Mouse (Mus musculus) embryonic facial prominence, embryonic 12.5 days (tissue): ENCODE results near the gene Grip1. TPM values are rescaled to one million over a fixed set of nuclear protein-coding genes. Genes with fewer than 3 reads are reported as not detected.

ENCODE experiments used
- ATAC-seq: fragments of 200-750 bp; cut with Nextera tagmentation; 2 replicates; pipeline ENCODE4 v1.8.0; 2017; ENCODE audit not compliant: insufficient number of reproducible peaks, insufficient read depth, low FRiP score, low TSS enrichment
- H3K27ac ChIP-seq: fragments of 300-500 bp; sonication (generic); 2 replicates; pipeline ENCODE4 v1.5.1; 2016; ENCODE audit warnings: mild to moderate bottlenecking
- H3K27me3 ChIP-seq: fragments of 300-500 bp; sonication (generic); 2 replicates; pipeline ENCODE4 v1.6.1; 2016; ENCODE audit warnings: mild to moderate bottlenecking, moderate library complexity
- H3K36me3 ChIP-seq: fragments of 300-500 bp; sonication (generic); 2 replicates; pipeline ENCODE4 v1.6.1; 2016; ENCODE audit warnings: mild to moderate bottlenecking
- H3K4me1 ChIP-seq: fragments of 300-500 bp; sonication (generic); 2 replicates; pipeline ENCODE4 v1.6.1; 2016
- H3K4me2 ChIP-seq: fragments of 300-500 bp; sonication (generic); replicated peaks from 2 replicates; pipeline ENCODE4 v1.6.1; 2016; ENCODE audit warnings: mild to moderate bottlenecking, moderate library complexity
- H3K4me3 ChIP-seq: fragments of 300-500 bp; sonication (generic); 2 replicates; pipeline ENCODE4 v1.5.1; 2016; ENCODE audit warnings: mild to moderate bottlenecking
- H3K9ac ChIP-seq: fragments of 300-500 bp; sonication (generic); 2 replicates; pipeline ENCODE4 v1.6.1; 2016; ENCODE audit warnings: mild to moderate bottlenecking, moderate library complexity
- H3K9me3 ChIP-seq: fragments of 300-500 bp; sonication (generic); 2 replicates; pipeline ENCODE4 v1.6.1; 2016; ENCODE audit warnings: mild to moderate bottlenecking, moderate library complexity
- WGBS: fragments of 180-500 bp; shearing (Covaris S2); methylation state at CpG from one replicate; pipeline ENCODE4 v1.1.7; 2016; 5-methylcytosine and 5-hydroxymethylcytosine counted together
- polyA plus RNA-seq: library from polyadenylated mRNA; unstranded; fragments of >200 nt; fragmentation: Nextera tagmentation; extraction: Ambion mirVana; gene quantifications from 2 replicates; pipeline ENCODE4 v1.2.1, GENCODE M21; 2016

The Grip1 gene
- polyA plus RNA-seq, 1 experiment from 2014 or later = 5.8 TPM

GRCm38 (mm10) chr10:119779657-119780056 is 326.0 kb downstream of the Grip1 start:
- no peak overlapping the region for H3K4me2 ChIP-seq
- H3K36me3 ChIP-seq = no peaks in the 10 kb centered on the region
- ATAC-seq = no peak
- H3K9ac ChIP-seq = no peak overlapping the region
- no peak overlapping the region for H3K27ac ChIP-seq
- no peaks in the 10 kb centered on the region for H3K9me3 ChIP-seq
- no peak overlapping the region for H3K4me3 ChIP-seq
- no peaks in the 10 kb centered on the region for H3K27me3 ChIP-seq
- 86% methylated on average over 1 of the region's 1 CpGs for WGBS
- H3K4me1 ChIP-seq = no peaks in the 10 kb centered on the region

- no peak for ATAC-seq
- Histone ChIP-seq H3K9ac (no peak overlapping the region), H3K36me3 (no peaks in the 10 kb centered on the region), H3K4me2 (no peak overlapping the region), H3K4me1 (no peaks in the 10 kb centered on the region), H3K4me3 (no peak overlapping the region), H3K27ac (no peak overlapping the region), H3K9me3 (no peaks in the 10 kb centered on the region), H3K27me3 (no peaks in the 10 kb centered on the region)
- WGBS = 70% methylated on average over 1 of the region's 1 CpGs
Measured at GRCm38 (mm10) chr10:119790507-119790906, 336.9 kb downstream of the Grip1 start.

- Histone ChIP-seq H3K27me3 (no peaks in the 10 kb centered on the region), H3K4me1 (no peaks in the 10 kb centered on the region; the same call in 1 of the 2 replicates), H3K9ac (no peak overlapping the region), H3K27ac (no peak overlapping the region), H3K9me3 (no peaks in the 10 kb centered on the region), H3K4me3 (no peak overlapping the region), H3K36me3 (no peaks in the 10 kb centered on the region), H3K4me2 (no peak overlapping the region)
- no peak for ATAC-seq
- WGBS = 67% methylated on average over 6 of the region's 6 CpGs
Measured at GRCm38 (mm10) chr10:119802421-119802820, 348.8 kb downstream of the Grip1 start.

GRCm38 (mm10) chr10:119803633-119804422 is 350.2 kb downstream of the Grip1 start:
- no peaks in the 10 kb centered on the region for H3K27me3 ChIP-seq
- H3K4me3 ChIP-seq = no peak overlapping the region
- WGBS = 61% methylated on average over 13 of the region's 13 CpGs
- no peak overlapping the region for H3K9ac ChIP-seq
- no peak overlapping the region for H3K27ac ChIP-seq
- no peaks in the 10 kb centered on the region for H3K9me3 ChIP-seq
- H3K36me3 ChIP-seq = no peaks in the 10 kb centered on the region
- ATAC-seq = no peak; the same call in 1 of the 2 replicates
- H3K4me1 ChIP-seq = no peaks in the 10 kb centered on the region; the same call in 1 of the 2 replicates
- no peak overlapping the region for H3K4me2 ChIP-seq

- no peak; the same call in 1 of the 2 replicates for ATAC-seq
- 81% methylated on average over 9 of the region's 9 CpGs for WGBS
- Histone ChIP-seq H3K9ac (no peak overlapping the region), H3K27me3 (no peaks in the 10 kb centered on the region), H3K27ac (no peak overlapping the region), H3K9me3 (no peaks in the 10 kb centered on the region), H3K36me3 (no peaks in the 10 kb centered on the region), H3K4me2 (no peak overlapping the region), H3K4me1 (no peaks in the 10 kb centered on the region; the same call in 1 of the 2 replicates), H3K4me3 (no peak overlapping the region)
Measured at GRCm38 (mm10) chr10:119804423-119804814, 350.8 kb downstream of the Grip1 start.

GRCm38 (mm10) chr10:119805082-119805481 is 351.5 kb downstream of the Grip1 start:
- WGBS = 89% methylated on average over 7 of the region's 7 CpGs

GRCm38 (mm10) chr10:119806151-119806550 is 352.5 kb downstream of the Grip1 start:
- WGBS = 53% methylated on average over 8 of the region's 8 CpGs
- H3K27me3 ChIP-seq = no peaks in the 10 kb centered on the region
- ATAC-seq = no peak
- no peak overlapping the region for H3K4me2 ChIP-seq
- H3K9ac ChIP-seq = no peak overlapping the region
- no peaks in the 10 kb centered on the region for H3K36me3 ChIP-seq
- no peaks in the 10 kb centered on the region for H3K9me3 ChIP-seq
- no peaks in the 10 kb centered on the region; the same call in 1 of the 2 replicates for H3K4me1 ChIP-seq
- no peak overlapping the region for H3K27ac ChIP-seq
- H3K4me3 ChIP-seq = no peak overlapping the region

More at GRCm38 (mm10) chr10:119805082-119805481, 351.5 kb downstream of the Grip1 start:
- H3K36me3 ChIP-seq = no peaks in the 10 kb centered on the region
- H3K9ac ChIP-seq = no peak overlapping the region
- H3K4me2 ChIP-seq = no peak overlapping the region
- H3K27ac ChIP-seq = no peak overlapping the region
- H3K27me3 ChIP-seq = no peaks in the 10 kb centered on the region
- no peak overlapping the region for H3K4me3 ChIP-seq
- H3K4me1 ChIP-seq = no peaks in the 10 kb centered on the region; the same call in 1 of the 2 replicates
- H3K9me3 ChIP-seq = no peaks in the 10 kb centered on the region
- no peak for ATAC-seq

GRCm38 (mm10) chr10:119808384-119808783 is 354.8 kb downstream of the Grip1 start:
- ATAC-seq = no peak
- H3K9ac ChIP-seq = no peak overlapping the region
- 89% methylated on average over 5 of the region's 5 CpGs for WGBS

GRCm38 (mm10) chr10:119814087-119814486 is 360.5 kb downstream of the Grip1 start:
- no peaks in the 10 kb centered on the region for H3K4me1 ChIP-seq
- H3K4me3 ChIP-seq = no peak overlapping the region
- H3K36me3 ChIP-seq = no peaks in the 10 kb centered on the region
- 87% methylated on average over 4 of the region's 4 CpGs for WGBS
- no peak overlapping the region for H3K9ac ChIP-seq
- no peak overlapping the region for H3K4me2 ChIP-seq
- H3K27ac ChIP-seq = no peak overlapping the region
- H3K27me3 ChIP-seq = no peaks in the 10 kb centered on the region
- no peaks in the 10 kb centered on the region for H3K9me3 ChIP-seq
- ATAC-seq = no peak

More at GRCm38 (mm10) chr10:119808384-119808783, 354.8 kb downstream of the Grip1 start:
- no peak overlapping the region for H3K4me3 ChIP-seq
- no peaks in the 10 kb centered on the region for H3K9me3 ChIP-seq
- no peak overlapping the region for H3K27ac ChIP-seq
- H3K4me1 ChIP-seq = no peaks in the 10 kb centered on the region; the same call in 1 of the 2 replicates
- H3K27me3 ChIP-seq = no peaks in the 10 kb centered on the region
- no peak overlapping the region for H3K4me2 ChIP-seq
- no peaks in the 10 kb centered on the region for H3K36me3 ChIP-seq

- Histone ChIP-seq H3K9ac (no peak overlapping the region), H3K36me3 (no peaks in the 10 kb centered on the region), H3K9me3 (no peaks in the 10 kb centered on the region), H3K4me1 (peaks cover 8% of the 10 kb centered on the region; the same call in 1 of the 2 replicates), H3K4me3 (no peak overlapping the region), H3K27me3 (no peaks in the 10 kb centered on the region), H3K4me2 (no peak overlapping the region), H3K27ac (no peak overlapping the region)
- WGBS = 66% methylated on average over 5 of the region's 5 CpGs
- ATAC-seq = no peak
Measured at GRCm38 (mm10) chr10:119816001-119816400, 362.4 kb downstream of the Grip1 start.

GRCm38 (mm10) chr10:119818381-119818780 is 364.8 kb downstream of the Grip1 start:
- Histone ChIP-seq H3K4me2 (no peak overlapping the region), H3K4me1 (peaks cover 8% of the 10 kb centered on the region; the same call in 1 of the 2 replicates), H3K27ac (no peak overlapping the region), H3K36me3 (no peaks in the 10 kb centered on the region), H3K27me3 (no peaks in the 10 kb centered on the region), H3K4me3 (no peak overlapping the region), H3K9me3 (no peaks in the 10 kb centered on the region), H3K9ac (no peak overlapping the region)
- ATAC-seq = no peak
- 55% methylated on average over 5 of the region's 5 CpGs for WGBS

- Histone ChIP-seq H3K4me1 (peaks cover 8% of the 10 kb centered on the region; the same call in 1 of the 2 replicates), H3K36me3 (no peaks in the 10 kb centered on the region), H3K4me3 (peak overlapping the region; percentile 22), H3K27ac (no peak overlapping the region), H3K4me2 (peak overlapping the region; percentile 41), H3K9ac (no peak overlapping the region), H3K27me3 (no peaks in the 10 kb centered on the region), H3K9me3 (no peaks in the 10 kb centered on the region)
- WGBS = 35% methylated on average over 17 of the region's 17 CpGs
- no peak for ATAC-seq
Measured at GRCm38 (mm10) chr10:119819102-119819681, 365.6 kb downstream of the Grip1 start.
